Mouse (Mus musculus) lung, postnatal 10 days (tissue): ENCODE measurements around the gene Slamf6.
"Not testable (repeated sequence)": the region's sequence is repeated elsewhere in the genome, so short reads cannot be mapped to it uniquely, and the experiment has no call there.

Experiments used
- DNase-seq: peaks from one replicate; pipeline ENCODE4 v3.0.0; 2021

Gene Slamf6

DNA sequence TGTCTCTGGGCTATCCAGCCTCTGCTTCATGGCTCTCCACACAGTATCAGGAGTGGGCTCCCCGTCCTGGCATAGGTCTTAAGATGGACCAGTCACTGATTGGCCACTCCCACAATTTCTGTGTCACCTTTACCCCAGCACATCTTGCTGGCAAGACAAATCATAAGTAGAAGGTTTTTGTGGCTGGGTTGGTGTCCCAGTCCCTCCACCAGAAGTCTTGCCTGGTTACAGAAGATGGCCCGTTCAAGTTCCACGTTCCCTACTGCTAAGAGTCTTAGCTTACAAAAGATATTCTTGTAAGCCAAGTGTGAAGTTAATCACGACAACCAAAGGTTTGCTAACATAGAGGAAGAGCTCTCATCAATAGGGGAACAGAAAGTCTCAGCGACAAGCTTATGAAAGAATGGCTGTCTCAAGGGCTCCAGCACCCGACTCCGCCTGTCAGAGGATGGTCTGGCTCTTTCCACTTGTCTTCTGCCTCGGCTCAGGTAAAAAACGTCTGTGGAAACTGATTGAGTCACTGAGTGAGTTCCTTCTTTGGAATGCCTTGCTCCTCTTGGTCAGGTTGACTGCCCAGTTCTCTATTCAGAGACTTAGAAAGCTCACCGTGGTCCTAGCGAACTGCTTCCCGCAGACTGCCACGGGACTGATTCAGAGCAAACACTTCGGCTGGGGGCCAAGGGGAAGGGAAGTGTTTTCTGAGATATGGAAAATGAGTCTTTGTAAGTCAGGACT is at the start of gene Slamf6:
Slamf6 (plus strand) TSS at position 211 of the 735 bp plus-strand sequence.
- no peak for DNase-seq

DNA sequence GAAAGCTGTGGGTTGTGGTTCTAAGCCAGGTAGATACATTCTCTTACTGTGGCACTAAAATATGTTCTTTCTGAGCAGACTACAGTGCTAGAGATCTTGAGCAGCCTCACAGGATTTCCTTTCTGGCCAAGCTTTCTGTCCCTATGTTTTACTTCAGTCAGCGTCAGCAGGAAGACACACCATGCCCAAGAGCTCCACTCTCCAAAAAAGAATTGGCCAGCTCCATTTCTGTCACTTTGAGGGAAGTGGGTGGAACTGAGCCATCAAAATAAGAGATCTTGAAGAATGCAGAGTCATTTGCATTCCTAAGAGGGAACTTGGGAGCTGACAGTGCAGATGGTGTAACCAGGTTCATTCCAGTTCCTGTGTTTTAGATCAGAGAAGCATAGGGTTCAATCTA is 30.3 kb upstream of the Slamf6 start:
- DNase-seq, result no peak

GRCm38 (mm10) chr1:171895364-171895763 is 22.0 kb upstream of the Slamf6 start, which contains the start of gene Gm10521:
TSS of gene Gm10521 (plus strand) at chr1:171895664.
- DNase-seq, result not testable (repeated sequence)

DNA sequence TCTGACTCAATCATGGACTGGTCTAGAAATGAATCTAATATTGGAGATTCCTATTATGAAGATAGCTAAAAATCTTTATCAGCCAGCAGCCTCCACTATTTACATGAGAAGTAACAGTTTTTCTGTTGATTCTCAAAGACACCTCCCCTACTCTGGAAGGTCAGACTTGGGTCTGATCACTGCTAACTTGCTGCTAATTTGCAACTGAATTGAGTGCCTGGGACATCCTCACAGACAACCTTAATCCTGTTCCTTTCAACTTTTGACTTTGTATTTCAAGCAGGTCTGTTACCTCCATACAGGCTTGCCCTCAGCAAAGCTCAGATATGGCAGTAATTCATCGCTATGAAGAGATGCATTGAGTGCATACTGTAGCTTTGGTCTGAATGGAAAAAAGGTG is 13.3 kb upstream of the Slamf6 start:
- no peak for DNase-seq

GRCm38 (mm10) chr1:171915638-171916458 is 1.5 kb upstream of the Slamf6 start:
- DNase-seq, result no peak

GRCm38 (mm10) chr1:171918136-171918920 is 1.0 kb downstream of the Slamf6 start:
- DNase-seq, result no peak

GRCm38 (mm10) chr1:171919193-171919592 is 1.9 kb downstream of the Slamf6 start:
- peak; percentile 13 for DNase-seq

DNA sequence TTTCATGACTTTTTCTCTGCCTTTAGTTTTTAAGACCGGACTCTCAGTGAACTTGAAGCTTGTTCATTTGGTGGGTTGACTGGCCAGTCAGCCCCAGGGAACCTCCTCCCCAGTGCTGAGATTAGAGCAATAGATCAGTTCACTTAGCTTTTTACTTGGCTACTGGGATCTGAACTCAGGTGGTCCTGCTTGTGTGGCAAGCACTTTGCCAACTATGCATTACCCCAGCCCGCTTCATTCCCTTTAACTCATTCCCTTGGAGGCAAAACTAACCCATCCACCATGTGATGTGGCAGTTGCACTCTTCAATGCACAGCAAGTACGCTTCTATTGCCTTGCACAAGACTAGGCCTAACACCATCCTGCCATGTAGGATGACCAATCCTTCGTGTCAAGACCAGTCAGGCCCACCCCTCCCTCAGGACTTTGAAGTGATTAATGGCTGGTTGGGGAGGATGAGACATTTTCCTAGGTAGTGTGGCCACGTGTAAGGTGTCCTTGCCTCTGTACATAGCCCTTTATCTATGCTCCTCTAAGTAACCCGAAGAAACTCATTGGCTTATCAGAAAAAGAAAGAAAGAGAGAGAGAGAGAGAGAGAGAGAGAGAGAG is 2.7 kb downstream of the Slamf6 start:
- DNase-seq, result no peak

GRCm38 (mm10) chr1:171920989-171921621 is 3.8 kb downstream of the Slamf6 start:
- no peak for DNase-seq

- no peak for DNase-seq
Observed at GRCm38 (mm10) chr1:171921641-171922040, 4.3 kb downstream of the Slamf6 start.

DNA sequence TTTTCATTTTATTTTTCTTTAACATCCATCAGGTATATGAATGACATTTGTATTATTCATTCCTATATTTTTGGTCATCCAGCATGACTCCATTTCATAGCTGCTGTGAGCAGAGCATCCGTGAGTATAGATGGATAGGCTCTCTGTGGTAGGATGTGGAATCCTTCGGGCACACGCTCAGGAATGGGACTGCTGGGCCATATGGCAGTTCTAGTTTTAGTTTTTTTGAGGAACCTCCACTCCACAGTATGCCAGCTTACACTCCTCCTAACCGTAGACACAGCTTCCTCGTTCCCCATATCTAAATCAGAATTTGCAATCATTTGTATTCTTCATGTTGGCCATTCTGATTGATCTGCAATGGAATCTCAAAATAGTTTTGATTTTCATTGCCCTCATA is 5.5 kb downstream of the Slamf6 start:
- no peak for DNase-seq

DNA sequence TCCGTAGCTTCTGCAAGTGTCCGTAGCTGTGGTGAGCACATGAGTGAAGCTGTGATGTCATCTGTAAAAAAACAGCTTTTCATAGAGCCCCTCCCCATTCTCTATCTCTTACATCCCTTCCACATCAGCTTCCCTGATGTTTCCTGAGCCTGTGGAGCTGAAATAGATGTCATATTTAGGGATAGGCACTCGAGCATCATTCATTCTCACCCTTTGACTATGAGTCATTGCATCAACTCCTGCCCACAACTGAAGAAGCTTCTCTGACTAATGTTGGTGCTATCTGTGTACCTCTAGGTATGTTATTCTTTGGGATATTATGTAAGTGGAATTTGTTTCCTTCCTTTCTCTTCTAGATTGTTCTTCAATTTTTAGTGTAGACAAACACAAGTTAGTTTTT is 7.6 kb downstream of the Slamf6 start:
- DNase-seq, result no peak

GRCm38 (mm10) chr1:171933851-171934250 is 16.5 kb downstream of the Slamf6 start:
- no peak for DNase-seq

DNA sequence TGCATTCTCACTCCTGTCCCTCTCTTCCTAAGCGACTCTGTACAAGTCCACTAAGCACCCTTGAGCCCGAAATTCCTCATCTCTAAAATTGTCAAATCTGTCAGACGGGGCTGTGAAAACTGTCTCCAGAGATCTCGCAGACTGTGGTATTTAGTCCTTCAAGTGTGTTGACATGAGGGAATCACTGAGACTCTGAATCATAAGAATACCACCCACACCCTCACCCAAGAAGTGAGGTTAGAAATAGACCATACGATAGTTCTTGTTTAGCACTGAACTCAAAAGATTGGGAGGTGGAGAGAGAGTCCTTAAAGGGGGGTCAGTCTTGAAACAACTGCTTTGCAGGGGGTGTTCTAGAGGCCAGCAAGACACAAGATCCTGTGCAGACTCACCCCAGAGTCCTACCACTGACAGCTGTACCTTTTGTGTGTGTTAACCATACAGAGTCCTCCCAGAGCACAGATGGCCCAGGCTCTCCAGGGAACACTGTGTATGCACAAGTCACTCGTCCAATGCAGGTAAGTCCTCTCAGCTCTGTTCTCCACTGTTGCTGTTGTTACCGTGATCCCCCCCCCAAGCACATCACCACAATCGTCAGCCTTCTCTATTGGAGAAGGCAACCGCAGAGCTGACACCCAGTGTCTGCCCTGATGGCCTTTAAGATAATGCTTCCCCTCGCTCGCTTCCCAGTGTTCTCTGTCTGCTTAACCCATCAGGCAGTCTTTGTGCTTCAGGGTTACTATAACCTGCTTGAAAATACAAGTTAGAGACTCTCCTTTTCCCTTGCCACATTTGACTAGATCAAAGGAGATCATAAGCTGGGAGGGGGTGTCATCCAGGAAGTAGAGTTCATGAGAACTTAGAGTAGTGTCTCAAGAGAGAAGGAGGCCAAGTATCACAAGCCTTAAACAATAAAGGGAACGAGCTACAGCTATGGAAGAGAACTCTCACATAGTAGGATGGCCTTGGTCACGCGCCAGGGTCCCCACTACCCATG is 21.9 kb downstream of the Slamf6 start:
- no peak for DNase-seq

GRCm38 (mm10) chr1:171940626-171941025 is 23.3 kb downstream of the Slamf6 start:
- DNase-seq, result no peak

DNA sequence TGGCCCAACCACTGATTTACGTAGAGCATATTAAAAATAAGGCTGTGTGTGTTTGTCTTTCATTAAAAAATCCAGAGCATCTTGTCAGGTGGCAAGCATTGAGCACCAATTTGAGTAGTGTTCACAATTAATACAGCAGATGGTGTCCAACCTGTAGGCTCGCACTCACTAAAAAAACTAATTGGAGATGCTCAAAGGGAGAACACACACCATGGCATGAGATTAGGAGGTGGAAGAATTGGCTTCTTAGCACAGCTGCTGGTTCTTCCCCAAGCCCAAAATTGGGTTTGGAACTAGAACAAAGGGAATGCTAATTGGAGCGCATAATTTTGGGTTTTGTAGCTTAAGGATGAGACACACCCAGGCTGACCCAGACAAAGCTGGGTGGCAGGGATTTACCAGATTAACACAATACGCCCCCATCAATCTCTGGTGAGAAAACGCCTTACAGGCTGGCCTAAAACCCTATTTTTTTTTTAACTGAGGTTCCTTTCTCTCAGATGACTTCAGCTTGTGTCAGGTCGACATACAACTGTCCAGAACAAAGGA is 29.2 kb downstream of the Slamf6 start:
- no peak for DNase-seq

DNA sequence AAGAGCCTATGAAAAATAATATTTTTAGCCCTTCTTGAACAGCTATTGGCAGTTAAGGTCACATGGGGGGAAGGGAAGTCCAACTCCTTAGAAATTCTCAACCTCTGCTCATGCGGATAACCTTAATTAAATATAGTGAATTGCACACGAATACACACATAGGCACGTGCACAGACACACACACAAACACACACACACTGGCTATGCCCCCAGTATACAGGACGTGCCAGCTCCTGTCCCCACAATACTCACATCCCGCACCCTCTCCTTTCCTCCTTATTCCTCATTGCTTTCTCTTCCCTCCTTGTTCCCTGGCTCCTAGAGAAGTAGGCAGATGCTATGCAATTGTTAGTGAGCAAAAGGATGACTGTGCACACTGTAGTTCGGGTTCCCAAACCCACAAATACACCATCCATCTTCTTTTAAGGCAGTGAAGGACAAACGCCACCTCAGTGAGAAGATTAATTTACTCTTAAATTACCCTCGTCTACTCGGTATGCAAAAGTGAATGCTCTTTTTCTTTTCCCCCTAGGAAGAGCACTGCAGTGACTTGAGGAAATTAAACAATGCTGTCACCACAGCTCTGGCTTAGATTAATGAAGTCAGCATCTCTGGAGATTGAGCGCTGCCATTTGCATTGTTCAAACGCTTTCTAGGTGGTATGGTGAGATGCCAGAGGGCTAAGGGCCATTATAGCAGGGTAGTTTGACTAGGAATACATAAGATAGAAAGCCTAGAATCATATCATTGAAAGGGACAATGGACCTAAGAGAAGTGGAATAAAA is 31.0 kb downstream of the Slamf6 start:
- no peak for DNase-seq

- no peak for DNase-seq
Observed at GRCm38 (mm10) chr1:171948946-171949508, 31.7 kb downstream of the Slamf6 start.

DNA sequence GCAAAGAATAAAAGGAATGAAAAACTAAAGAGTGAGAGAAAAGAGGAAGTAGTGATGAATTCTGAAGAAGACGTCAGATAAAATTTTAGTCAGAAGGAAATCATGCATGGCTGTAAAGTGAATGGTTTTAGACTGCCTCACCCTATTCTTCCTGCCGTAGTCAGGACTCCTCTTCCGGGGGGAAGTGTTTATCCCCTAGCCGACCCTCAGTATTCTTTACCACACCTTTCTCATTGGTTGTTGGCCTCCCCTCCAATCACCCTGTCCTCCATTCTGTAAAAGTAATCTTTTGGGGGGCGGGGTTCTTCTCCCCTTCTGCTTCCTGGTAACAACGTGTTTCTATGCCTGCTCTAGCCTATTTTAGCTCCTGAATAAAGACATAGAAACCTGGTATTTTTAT is 37.8 kb downstream of the Slamf6 start:
- DNase-seq, result no peak

- no peak for DNase-seq
Observed at GRCm38 (mm10) chr1:171957411-171957810, 40.1 kb downstream of the Slamf6 start.
